Mouse (Mus musculus) spleen, postnatal 36 days (tissue): ENCODE measurements around the gene Umad1.

ENCODE experiments used
- DNase-seq, 2 experiments: peaks; one replicate each; pipeline ENCODE4 v3.0.0; 2022; ENCODE audit warnings: low spot score in 2 of 2, mixed read lengths in 1 of 2

The Umad1 gene

DNA sequence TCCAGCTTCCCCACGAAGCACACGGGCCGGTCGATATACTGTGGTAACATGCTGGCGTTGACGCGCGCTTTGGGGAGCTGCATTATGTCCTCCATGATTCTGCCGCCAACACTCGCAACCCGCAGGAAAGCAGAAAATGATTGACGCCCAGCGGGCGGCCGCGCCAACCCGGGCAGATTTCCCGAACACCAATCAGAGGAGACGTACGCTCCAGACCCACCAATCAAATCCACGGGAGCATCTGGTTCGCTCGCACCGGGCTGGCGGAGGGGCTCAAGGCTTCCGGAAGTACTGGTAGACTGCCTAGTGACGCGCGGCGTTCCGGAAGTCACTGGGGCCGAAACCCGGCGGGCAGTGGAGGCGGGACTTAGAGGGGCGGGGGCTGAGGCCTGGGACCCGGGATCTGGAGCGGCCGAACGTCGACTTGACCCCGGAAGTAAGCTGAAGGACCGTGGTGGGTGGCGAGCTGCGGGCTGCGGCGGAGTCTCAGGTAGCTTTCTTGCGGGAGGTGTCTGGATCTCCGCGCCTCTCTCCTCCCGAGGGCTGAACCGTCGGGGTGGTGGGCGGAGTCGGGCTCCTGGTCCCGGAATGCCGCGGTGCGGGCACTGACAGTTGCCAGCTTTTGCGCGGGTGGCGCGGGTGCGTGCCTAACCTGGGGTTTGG, at the start of gene Umad1, which contains the start of the genes Rpa3 and Gm45062:
TSS of gene Umad1 (plus strand) at position 285 of the 663 bp plus-strand sequence.
TSS of gene Rpa3 (minus strand) at position 170 of the 663 bp plus-strand sequence.
TSS of gene Gm45062 (plus strand) at position 447 of the 663 bp plus-strand sequence.
- DNase-seq: peak; percentile 97 to 98

DNA sequence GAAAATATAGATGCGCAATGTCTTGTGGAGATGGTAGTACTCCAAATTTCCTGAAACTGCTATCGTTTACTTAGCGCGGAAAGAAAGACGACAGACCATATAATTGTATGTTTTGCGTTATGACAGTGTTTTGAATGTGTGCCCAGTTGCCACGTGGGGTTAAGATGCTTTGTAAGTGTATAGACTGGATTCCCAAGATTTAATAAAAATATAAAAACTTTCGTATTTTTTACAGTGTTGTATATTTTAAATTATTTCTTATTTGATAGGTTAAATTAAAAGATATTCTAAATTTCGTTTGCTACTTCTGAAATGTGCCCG, 49.3 kb upstream of the Umad1 start:
- DNase-seq: no peak

DNA sequence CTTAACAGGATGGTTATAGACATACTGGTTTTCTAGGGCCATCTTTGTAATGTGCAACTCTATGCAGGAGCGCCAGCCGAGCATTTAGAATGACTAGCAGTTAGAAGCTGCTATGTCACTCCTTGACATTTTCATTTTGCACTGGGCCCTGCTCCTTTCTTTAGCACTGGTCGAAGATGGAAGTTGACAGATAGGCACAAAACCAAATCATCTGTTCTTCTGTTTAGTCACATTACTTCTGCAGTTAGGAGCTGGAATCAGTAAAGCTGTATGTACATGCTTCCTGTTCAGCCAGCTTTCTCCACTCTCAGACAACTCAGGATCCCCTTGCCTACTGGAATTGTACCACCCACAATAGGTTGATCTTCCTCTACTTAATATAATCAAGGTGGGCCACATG, 48.4 kb upstream of the Umad1 start:
- DNase-seq: no peak

DNA sequence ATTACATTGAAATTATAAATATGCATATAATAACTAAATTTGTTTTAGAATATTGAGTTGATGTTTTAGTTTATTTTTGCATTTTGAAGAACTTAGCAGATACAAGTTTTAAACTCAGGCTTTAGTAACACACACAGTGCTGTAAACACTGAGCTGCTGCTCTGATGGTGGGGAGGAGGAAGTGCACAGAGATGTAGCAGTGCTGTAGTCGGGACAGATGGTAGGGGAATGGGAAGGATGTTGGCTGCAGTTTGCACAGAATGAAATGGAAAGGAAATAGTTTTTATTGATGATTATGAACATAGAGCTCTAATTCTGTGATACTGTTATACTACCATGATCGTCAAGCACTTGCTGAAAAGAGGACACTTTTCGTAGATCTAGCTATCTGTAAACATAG, 32.1 kb upstream of the Umad1 start:
- no peak for DNase-seq

DNA sequence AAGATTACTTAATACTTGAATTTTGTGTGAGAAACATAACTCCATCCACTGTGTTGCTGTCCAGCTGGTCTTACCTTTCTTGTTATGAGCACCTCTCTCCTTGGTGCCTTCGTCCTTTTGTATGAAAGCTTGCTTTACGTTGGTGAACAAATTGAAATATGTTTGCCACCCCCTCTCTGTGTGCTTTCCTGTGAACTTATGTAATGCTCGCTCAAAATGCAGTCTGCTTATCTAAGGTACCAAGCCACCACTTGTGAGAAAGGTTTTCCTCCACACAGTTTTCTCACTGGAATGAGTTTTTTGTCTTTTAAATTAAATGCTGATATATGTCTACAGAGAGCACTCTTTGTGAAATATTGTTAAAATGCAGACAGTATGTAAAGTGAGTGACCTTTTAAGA, 30.5 kb upstream of the Umad1 start:
- DNase-seq: no peak

DNA sequence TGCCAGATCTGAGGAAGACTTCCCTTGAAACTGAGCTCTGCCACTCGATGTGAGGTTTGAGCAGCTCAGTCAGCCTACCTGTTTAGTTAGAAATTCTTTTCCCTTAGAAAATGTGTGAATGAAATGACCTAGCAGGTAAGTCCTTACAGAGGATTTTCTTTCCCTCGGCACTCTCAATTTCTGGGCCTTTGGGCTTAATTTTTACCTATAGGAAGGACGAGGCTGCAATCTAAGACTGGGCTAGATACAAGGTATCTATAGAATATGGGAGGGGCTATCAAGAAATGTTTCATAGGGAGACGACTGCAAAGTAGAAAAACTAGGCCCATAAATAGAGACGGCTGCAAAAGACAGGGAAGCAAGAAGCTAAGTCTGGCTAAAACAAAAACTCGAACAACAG, 772 bp upstream of the Umad1 start:
- no peak for DNase-seq

DNA sequence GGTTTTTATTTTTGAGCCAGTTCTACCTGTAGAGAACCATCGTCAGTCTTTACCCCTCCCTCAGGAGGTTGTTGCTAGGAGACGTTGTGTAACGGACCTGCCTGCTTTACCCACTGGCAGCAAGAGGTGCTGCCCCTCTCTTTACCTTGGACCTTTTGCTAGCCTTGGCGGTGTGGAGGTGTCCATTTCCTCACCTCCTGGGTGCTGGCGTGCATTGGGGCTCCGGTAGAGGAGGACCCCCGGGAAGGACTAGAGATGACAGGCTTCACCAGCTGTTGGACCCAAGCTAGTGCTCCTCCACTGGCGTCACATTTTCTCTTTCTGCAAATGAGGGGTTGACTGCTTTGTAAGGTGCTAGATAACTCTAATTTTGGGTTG, 568 bp downstream of the Umad1 start:
- DNase-seq: no peak

DNA sequence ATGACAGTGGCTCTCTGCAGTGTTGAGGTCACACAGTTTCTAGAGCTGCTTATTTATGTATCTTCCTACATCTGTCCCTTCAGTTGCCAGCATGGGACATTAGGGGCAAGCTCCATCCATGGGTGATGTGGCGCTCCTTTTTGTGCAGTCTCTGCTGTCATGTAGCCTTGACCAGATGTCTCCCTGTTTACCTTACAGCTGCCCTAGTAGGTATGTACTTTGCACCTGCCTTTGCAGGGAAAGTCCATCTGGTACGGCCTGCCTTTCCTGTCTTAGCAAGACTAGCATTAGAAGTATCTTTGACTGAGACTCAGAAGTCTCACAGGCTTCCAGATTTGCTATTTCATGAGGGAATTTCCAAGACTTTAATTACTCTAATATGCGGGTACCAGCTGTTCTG, 12.0 kb downstream of the Umad1 start:
- no peak for DNase-seq

DNA sequence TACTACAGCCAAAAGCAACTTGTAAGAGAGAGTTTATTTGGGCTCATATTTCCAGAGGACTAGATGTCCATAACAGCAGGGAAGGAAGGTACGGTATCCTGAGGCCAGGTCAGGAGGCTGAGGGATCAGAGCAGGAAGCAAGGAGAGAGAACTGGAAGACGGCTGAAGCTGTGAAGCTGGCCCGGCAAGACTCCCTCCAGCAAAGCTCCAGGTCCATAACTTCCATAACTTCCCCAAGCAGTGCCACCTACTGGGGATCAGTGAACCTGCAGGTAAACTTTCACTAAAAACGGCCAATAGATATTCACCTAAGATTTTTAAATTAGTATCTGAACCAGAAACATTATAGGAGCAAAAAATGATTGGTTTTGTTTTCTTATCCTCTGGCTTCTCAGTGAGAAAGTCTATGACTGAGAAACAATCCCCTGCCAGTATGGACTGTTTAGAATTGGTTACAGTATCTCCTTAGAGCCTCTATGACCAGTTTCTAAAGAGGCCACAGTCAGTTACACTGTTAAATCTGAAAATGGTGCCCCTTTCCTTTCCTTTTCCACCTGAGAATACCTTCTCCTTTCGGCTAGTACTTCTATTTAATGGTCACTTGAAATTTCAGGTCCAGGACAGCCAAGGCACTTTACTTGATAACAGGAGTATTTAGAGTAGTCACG, 15.4 kb downstream of the Umad1 start:
- peak; percentile 14 to 46 for DNase-seq

DNA sequence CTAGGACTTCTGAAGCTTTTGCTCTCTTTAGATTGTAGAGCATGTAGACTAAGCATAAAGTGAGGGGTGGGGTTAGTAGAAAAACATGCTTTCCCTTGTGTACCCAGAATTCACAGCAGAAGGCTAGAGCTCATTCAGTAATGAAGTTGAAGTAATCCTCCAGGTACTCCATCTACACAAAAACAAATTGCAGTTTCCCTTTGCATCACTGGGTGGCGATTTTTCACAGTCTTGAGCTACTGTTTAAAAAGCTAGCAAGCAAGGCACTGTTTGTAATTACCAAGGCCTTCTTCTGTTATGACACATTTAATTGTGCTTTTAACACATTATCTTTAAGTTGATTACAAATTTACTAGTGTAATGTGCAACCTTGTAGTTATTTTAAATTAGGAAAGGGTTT, 16.0 kb downstream of the Umad1 start:
- peak; percentile 74 to 79 for DNase-seq

DNA sequence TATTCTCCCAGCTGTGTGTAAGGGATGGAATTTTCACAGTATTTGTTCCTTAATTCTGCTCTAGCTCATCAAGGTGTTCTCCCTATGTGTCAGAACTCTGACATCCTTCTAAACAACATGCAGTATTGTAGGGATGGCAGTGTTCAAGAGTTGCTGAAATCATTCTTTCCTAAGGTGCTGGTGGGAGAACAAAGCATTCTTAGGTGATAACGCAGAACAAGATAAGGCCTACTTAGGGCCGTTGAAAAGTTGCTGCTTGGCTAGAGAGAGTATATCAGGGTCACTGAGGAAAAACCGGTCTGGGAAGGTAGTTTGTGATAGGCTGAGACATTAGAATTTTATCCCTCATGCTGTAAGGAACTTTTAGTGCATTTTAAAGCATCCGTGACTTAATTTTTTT, 17.3 kb downstream of the Umad1 start:
- DNase-seq: no peak

DNA sequence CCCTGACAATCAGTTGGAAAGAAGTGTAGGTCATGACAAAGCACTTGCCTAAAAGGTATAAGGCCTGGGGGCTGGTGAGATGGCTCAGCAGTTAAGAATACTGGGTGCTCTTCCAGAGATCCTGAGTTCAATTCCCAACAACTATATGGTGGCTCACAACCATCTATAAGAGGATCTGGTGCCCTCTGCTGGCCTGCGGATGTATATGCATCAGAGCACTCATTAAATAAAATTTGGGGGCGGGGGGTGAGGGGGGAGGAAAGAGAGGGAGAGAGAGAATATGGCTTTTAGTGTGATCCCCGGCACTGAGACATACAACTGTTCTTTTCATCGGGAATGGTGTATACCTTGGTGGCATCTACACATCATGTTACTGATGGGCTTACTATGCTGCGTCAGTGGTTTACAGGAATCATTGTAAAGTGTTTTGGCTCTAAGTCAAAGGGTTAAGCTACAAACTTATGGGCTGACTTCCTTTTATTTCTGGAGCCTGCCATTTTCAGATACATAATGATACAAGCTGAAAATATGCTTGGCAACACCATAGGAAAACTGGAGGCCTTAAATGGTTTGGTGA, 19.4 kb downstream of the Umad1 start:
- DNase-seq: no peak

DNA sequence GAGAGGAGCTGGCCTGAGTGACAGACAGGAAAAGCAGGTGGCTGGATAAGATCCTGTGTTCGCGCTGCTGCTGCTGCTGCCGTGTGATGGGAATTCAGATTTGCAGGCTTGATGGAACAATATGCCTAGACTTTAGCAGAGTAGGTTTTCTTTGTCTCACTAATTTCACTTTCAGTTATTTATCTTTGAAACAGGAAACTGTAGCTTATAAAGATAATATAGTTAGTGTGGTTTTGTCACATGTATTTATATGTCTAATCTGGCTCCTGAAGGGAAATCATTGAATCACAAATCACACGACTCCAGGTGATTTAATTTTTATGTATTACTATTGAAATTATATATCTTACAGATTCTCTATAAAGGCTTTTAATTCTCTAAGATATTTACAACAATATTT, 24.2 kb downstream of the Umad1 start:
- no peak for DNase-seq

DNA sequence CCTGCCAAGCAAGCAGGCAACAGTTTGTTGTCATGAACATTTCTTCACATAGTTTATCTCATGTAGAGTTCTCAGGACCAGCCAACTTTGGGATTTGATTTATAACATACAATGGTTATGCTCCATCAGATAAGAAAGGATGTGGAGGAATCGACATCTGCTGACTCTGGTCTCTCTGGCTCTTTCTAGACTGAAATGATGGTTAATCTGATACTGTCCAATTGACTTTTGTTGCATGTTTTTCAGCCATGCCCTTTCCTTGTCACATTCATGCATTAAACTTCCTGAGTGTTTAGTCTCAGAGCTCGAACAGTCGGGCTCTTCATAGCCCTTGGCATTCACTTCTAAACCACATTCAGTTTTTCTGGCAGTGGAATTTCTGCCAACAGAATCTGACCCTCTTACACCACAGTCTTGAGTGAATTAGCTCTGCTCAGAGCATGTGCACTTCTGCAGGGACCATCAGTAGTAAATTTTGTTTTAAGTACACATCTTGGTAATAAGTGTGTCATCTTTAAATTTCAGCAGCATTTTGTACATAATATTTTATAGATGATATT, 26.4 kb downstream of the Umad1 start:
- DNase-seq: no peak

DNA sequence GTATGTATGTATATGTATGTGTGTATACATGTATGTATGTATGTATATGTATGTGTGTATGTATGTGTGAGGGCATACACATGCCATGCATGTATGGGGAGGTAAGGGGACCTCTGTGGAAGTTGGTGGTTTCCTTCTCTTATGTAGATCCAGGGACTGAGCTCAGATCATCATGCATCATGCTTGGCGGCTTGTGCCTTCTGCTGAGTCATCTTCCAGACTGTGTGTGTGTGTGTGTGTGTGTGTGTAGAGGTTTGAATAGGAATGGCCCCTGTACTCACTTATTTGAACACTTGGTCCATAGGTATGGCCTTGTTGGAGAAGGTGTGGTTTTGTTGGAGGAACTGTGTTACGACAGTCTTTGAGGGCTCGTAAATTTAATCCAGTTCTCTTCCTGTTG, 27.1 kb downstream of the Umad1 start:
- no peak for DNase-seq

DNA sequence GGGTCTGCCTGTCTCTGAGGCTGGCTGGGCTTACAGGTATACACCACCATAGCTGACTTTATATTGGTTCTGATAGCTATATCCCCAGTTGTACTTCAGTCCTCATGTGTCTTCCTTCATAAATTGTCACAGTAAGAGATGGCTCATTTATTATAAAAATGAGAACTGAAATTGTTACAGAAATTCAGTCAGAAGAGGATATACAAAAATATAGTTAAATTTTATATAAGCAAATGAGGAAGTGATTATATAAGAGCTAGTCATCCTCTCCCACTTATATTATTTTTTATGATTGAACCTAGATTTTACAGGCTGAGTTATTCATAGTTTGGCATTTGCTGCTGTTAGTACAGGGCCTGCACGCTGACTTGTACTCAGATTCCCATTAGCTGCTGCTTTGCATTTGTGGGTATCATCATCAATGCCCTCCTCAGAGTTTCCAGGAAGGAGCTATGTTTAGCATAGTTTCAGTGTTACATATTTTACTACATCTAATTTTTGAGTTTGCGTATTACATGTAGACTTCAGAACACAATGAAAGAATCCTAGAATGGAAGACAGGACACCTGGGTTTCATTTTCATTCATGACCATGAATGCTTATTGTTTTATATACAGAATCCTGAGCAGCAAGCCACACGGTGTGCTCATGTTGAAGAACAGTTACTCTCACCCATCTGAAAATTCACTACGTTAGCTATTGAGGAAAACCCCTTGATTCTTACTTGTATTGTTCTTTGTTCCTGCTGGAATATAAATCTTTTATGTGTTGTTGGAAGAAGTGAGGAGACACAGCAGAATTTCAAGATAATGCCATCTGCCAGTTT, 29.9 kb downstream of the Umad1 start:
- peak; percentile 37 to 57 for DNase-seq

DNA sequence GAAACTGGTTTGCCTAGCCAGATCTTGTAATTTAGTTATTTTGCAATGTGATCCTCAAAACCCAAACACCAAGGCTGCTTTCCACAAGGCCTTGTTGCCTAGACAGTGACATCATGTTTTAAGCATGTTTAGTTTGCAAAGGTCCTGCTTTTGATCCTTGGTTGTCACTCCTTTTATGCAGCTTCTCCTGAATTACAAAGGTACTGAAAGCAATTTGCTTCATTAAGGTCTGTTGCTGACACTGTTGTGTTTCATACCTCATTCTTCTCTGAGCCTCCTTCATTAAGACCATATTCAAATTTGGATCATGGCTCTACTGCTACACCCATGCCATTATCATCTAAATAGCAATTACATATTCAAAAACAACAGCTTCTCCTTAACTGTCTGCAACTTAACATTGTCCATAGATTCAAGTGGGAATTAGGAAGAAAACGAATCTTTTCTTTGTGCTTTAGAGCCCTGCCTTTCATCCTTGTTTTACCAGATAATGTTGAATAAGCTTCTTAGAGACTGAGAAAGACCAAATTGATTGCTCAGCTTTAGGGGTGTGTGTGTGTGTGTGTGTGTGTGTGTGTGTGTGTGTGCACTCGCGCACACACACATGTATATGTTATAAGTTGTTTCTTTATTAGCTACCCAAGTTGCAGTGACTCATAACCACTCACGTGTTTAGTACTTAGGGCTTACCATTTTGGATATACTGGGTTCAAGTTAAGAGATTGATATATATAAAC, 35.1 kb downstream of the Umad1 start:
- DNase-seq: no peak

DNA sequence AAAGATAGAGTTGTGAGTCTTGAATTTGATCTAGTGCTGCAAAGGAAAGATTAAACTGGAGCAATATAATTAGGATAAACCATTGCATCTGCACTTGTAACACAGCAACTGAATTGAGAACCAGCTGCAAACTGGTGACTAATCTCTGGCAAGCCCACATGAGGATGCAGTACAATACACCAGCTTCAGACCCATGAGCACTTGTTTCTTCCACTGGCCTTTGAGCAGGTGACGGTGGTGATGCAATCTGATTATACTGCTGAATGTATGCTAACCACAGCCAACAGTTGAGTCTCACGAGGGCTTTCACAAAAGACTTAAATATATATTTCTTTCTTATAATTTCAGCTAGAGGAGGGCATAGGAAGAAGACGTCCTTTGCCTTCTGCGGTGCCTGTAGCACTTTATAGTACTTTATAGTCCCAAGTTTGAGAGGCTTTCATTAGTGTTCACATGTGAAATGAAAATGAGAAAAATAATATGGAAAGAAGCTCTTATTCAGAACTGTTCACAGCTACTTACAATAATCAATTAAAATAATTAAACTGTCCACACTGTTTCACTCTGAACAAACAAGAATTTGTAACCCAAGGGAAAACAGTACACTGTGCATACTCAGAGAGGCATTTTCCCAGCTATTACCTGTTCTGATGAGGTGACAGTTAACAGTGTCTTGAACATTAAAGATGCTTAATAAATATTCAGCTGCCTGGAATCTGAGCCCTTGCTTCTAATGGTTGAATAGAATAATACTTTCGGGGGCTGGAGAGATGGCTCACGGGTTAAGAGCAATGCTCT, 40.2 kb downstream of the Umad1 start:
- no peak for DNase-seq

DNA sequence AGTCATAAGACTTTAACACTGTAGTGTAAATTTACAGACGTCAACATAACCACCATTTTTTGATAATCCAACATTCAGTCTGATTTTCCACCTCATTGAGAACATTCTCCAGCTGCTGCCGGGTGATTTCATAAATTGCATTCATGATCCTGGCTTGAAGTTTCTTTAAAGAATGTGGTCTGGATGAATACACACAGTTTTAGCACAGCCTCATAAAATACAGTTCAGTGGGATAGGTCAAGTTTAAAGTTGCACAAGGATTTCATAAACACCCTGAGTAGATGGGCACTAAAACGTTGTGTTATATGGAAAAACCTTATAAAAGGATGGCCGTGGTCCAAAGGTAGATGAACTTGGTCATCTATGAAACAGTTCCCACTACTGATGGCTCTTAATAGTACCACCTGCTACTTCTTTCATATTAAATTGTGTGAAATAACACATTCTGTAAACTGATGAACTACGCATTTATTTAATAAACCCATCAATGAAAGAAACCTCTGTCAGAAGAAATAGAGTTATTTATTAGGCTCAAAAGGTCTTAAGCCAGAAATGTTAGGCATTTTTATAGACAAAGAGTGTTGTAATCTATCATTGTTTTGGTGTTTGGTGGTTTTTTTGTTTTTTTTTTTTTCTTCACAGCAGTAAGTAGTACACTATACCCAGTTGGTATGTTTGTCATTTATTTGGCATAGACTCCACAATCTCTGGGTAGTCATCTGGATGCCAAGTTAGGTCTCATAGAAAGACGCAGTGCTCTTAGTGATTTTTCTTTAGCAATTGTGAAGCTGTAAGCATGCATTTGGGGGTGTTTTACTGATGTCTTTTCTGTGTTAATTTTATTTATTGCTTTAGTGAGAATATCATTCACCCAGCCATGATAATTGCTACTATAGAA, 49.0 kb downstream of the Umad1 start:
- DNase-seq: no peak

DNA sequence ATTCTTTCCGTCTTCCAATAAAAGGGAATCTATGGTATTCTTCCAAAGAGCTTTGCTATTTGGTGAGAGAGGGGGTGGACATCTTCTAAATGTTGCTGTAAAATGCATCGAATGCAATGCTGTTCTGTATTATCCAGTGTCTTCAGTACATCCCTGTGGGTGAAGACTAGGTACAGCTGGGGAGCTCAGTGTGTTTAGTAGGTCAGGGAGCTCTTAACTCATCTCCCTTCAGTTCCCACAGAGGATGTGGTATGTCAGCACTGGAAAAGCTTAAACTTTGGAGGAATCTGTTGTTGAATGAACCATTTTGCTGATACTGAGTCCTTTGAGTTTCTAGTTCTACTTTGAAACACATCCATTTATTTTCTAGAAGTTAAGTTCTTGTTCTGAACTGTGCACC, 53.5 kb downstream of the Umad1 start:
- DNase-seq: no peak
